Mouse (Mus musculus): ENCODE results near the gene Pds5b. TPM values are rescaled to one million over a fixed set of nuclear protein-coding genes. Genes with fewer than 3 reads are reported as not detected.

The Pds5b gene
- polyA plus RNA-seq, 1 experiment: 4.7 TPM

DNA sequence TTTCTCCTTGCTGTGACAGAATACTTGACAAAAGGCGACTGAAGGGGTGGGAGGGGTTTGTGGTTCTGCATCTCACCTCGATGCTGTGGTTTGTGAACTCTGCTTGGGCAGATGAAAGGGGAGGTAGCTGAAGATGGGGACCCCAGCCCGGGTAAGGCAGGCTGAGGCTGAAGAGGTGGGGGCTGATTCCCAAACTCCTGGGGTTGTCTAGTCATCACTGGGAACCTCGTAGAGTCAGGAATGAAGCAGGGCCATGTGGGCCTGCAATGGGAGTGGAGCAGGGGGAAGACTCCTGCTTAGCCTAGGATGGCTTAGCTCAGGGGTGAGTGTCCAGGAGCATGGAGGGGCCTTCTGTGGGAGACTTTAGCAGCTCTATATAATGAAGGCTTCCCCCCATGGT, 145.3 kb downstream of the Pds5b start:
- H3K4me3 ChIP-seq: no peak overlapping the region
- TF ChIP-seq MYOG (IDR thresholded peaks at IDR 0.05; ENCODE audit: control insufficient read depth in 1 of 3, insufficient read depth in 1 of 3, insufficient read length in 2 of 3, low read depth in 2 of 3) (no peak), POLR2A (IDR thresholded peaks at IDR 0.05; ENCODE audit: insufficient read length, low read depth) (no peak), MAX (IDR thresholded peaks at IDR 0.05; ENCODE audit: low read depth) (no peak), POLR2AphosphoS2 (IDR thresholded peaks at IDR 0.05; ENCODE audit: insufficient read length, low read depth) (no peak), TCF12 (IDR thresholded peaks at IDR 0.05; ENCODE audit: insufficient read depth, poor library complexity, severe bottlenecking) (no peak), USF1 (IDR thresholded peaks at IDR 0.05; ENCODE audit: low read depth) (no peak), MYOD1 (IDR thresholded peaks at IDR 0.05; ENCODE audit: control insufficient read depth in 1 of 3, insufficient read length in 2 of 3, low read depth in 2 of 3) (no peak), E2F4 (IDR thresholded peaks at IDR 0.05; ENCODE audit: insufficient read depth) (no peak), CEBPB (IDR thresholded peaks at IDR 0.05; ENCODE audit: insufficient read depth, poor library complexity, severe bottlenecking) (no peak), REST (IDR thresholded peaks at IDR 0.05; ENCODE audit: insufficient read depth, insufficient read length) (no peak), SRF (IDR thresholded peaks at IDR 0.05; ENCODE audit: control insufficient read depth, insufficient read length, low read depth) (no peak), TCF3 (IDR thresholded peaks at IDR 0.05; ENCODE audit: insufficient read length, low read depth) (no peak)
- no peak overlapping the region for H3ac ChIP-seq (ENCODE audit: control insufficient read depth, insufficient read length)
- H3K27me3 ChIP-seq (ENCODE audit: control insufficient read depth, insufficient read depth, insufficient read length): no peaks in the 10 kb centered on the region
- H3K4me2 ChIP-seq (ENCODE audit: low read depth): no peak overlapping the region
- no peaks in the 10 kb centered on the region for H3K79me2 ChIP-seq (ENCODE audit: control insufficient read depth, insufficient read depth)
- H3K36me3 ChIP-seq (ENCODE audit: control insufficient read depth, insufficient read depth): no peaks in the 10 kb centered on the region

DNA sequence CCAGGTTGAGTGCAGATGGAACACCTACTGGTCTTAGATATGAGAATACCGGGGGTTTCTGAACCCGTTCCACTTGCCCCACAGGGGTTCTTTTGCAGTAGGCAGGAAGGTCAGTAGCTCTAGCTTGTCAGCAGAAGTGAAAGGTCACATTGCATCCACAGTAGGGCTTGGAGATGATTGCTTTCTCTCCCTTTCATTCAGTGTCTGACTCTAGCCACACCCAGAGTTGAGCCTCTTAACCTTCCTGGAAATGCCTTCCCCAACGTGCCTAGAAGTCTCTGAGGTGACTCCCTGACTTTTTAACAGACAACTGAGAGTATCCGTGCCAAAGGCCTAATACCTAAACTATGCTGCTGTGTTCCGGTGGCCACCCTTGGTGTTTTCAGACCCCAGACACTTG, 146.0 kb downstream of the Pds5b start:
- no peaks in the 10 kb centered on the region for H3K36me3 ChIP-seq (ENCODE audit: control insufficient read depth, insufficient read depth)
- no peak overlapping the region for H3ac ChIP-seq (ENCODE audit: control insufficient read depth, insufficient read length)
- no peak for TF ChIP-seq POLR2AphosphoS2 (IDR thresholded peaks at IDR 0.05; ENCODE audit: insufficient read length, low read depth)
- TF ChIP-seq TCF12 (IDR thresholded peaks at IDR 0.05; ENCODE audit: insufficient read depth, poor library complexity, severe bottlenecking): no peak
- TF ChIP-seq MAX (IDR thresholded peaks at IDR 0.05; ENCODE audit: low read depth): no peak
- no peak for TF ChIP-seq MYOG (IDR thresholded peaks at IDR 0.05; ENCODE audit: control insufficient read depth in 1 of 3, insufficient read depth in 1 of 3, insufficient read length in 2 of 3, low read depth in 2 of 3)
- no peak for TF ChIP-seq E2F4 (IDR thresholded peaks at IDR 0.05; ENCODE audit: insufficient read depth)
- no peak for TF ChIP-seq CEBPB (IDR thresholded peaks at IDR 0.05; ENCODE audit: insufficient read depth, poor library complexity, severe bottlenecking)
- no peak for TF ChIP-seq SRF (IDR thresholded peaks at IDR 0.05; ENCODE audit: control insufficient read depth, insufficient read length, low read depth)
- no peak for TF ChIP-seq REST (IDR thresholded peaks at IDR 0.05; ENCODE audit: insufficient read depth, insufficient read length)
- TF ChIP-seq MYOD1 (IDR thresholded peaks at IDR 0.05; ENCODE audit: control insufficient read depth in 1 of 3, insufficient read length in 2 of 3, low read depth in 2 of 3): no peak
- no peak for TF ChIP-seq USF1 (IDR thresholded peaks at IDR 0.05; ENCODE audit: low read depth)
- no peak for TF ChIP-seq POLR2A (IDR thresholded peaks at IDR 0.05; ENCODE audit: insufficient read length, low read depth)
- no peak for TF ChIP-seq TCF3 (IDR thresholded peaks at IDR 0.05; ENCODE audit: insufficient read length, low read depth)
- H3K27me3 ChIP-seq (ENCODE audit: control insufficient read depth, insufficient read depth, insufficient read length): no peaks in the 10 kb centered on the region
- H3K4me2 ChIP-seq (ENCODE audit: low read depth): no peak overlapping the region
- no peak overlapping the region for H3K4me3 ChIP-seq
- H3K79me2 ChIP-seq (ENCODE audit: control insufficient read depth, insufficient read depth): no peaks in the 10 kb centered on the region

DNA sequence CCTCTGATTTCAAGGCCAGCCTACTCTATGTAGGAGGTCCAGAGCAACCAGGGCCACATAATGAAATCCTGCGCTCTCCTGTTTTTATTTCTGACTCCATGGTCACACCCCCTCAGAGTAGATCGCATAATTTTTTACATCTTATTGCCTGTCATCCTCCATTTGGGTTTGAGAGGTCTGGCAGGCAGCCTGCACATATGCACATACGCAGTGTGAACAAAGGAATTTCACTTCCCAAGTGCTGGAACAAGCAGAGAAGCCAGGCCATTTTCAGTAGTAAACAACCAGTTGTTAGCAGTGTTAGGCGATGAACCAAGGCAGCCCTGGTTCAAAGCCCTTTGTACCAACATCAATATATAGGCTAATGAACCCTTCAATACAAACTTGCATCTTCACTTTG, 147.6 kb downstream of the Pds5b start:
- Histone ChIP-seq H3ac (ENCODE audit: control insufficient read depth, insufficient read length) (no peak overlapping the region), H3K27me3 (ENCODE audit: control insufficient read depth, insufficient read depth, insufficient read length) (no peaks in the 10 kb centered on the region), H3K79me2 (ENCODE audit: control insufficient read depth, insufficient read depth) (no peaks in the 10 kb centered on the region), H3K4me3 (no peak overlapping the region), H3K4me2 (ENCODE audit: low read depth) (no peak overlapping the region), H3K36me3 (ENCODE audit: control insufficient read depth, insufficient read depth) (no peaks in the 10 kb centered on the region)
- no peak for TF ChIP-seq E2F4 (IDR thresholded peaks at IDR 0.05; ENCODE audit: insufficient read depth)

DNA sequence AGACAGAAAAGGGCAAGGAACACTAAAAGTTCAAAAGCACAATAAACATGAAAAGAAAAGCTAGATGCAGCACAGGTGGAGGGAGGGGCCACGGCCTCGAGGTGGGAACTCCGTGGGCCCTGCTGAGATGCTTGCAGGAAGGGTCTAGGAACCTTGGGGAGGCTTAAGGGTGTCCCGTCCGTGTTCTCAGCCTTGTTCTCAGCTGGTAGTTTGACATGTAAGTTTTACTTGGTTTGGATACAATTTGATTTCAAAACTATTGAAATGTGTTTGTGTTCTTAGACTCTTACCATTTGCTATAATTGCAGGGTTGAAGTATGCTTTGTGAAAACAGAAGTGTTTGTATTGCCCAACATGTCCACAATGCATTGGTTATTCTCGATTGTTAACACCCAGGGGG, 149.2 kb downstream of the Pds5b start:
- Histone ChIP-seq H3K4me2 (ENCODE audit: low read depth) (no peak overlapping the region), H3K36me3 (ENCODE audit: control insufficient read depth, insufficient read depth) (no peaks in the 10 kb centered on the region), H3ac (ENCODE audit: control insufficient read depth, insufficient read length) (no peak overlapping the region), H3K4me3 (no peak overlapping the region), H3K27me3 (ENCODE audit: control insufficient read depth, insufficient read depth, insufficient read length) (no peaks in the 10 kb centered on the region), H3K79me2 (ENCODE audit: control insufficient read depth, insufficient read depth) (no peaks in the 10 kb centered on the region)
- TF ChIP-seq MYOG (IDR thresholded peaks at IDR 0.05; ENCODE audit: control insufficient read depth in 1 of 3, insufficient read depth in 1 of 3, insufficient read length in 2 of 3, low read depth in 2 of 3) (no peak), POLR2A (IDR thresholded peaks at IDR 0.05; ENCODE audit: insufficient read length, low read depth) (no peak), TCF12 (IDR thresholded peaks at IDR 0.05; ENCODE audit: insufficient read depth, poor library complexity, severe bottlenecking) (no peak), MYOD1 (IDR thresholded peaks at IDR 0.05; ENCODE audit: control insufficient read depth in 1 of 3, insufficient read length in 2 of 3, low read depth in 2 of 3) (no peak)

DNA sequence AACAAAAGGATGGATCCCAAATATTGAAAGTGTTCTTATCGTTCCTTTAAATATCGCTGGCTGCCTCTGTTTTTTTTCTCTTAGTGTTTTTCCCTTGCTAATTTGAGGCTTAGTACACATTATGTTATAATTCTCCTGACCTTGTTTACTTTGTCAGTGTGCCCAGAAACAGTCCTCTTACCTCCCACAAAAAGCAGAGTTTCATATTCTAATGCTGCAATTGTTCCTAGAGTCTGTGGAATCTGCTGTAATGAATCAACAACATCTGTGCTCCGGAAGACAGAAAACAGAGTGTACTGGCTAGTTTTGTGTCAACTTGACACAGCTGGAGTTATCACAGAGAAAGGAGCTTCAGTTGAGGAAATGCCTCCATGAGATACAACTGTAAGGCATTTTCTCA, 149.8 kb downstream of the Pds5b start:
- H3K36me3 ChIP-seq (ENCODE audit: control insufficient read depth, insufficient read depth): no peaks in the 10 kb centered on the region
- H3K4me2 ChIP-seq (ENCODE audit: low read depth): no peak overlapping the region
- H3K79me2 ChIP-seq (ENCODE audit: control insufficient read depth, insufficient read depth): no peaks in the 10 kb centered on the region
- no peak overlapping the region for H3K4me3 ChIP-seq
- no peaks in the 10 kb centered on the region for H3K27me3 ChIP-seq (ENCODE audit: control insufficient read depth, insufficient read depth, insufficient read length)
- H3ac ChIP-seq (ENCODE audit: control insufficient read depth, insufficient read length): no peak overlapping the region
- no peak for TF ChIP-seq POLR2AphosphoS2 (IDR thresholded peaks at IDR 0.05; ENCODE audit: insufficient read length, low read depth)
- no peak for TF ChIP-seq USF1 (IDR thresholded peaks at IDR 0.05; ENCODE audit: low read depth)
- no peak for TF ChIP-seq TCF3 (IDR thresholded peaks at IDR 0.05; ENCODE audit: insufficient read length, low read depth)
- no peak for TF ChIP-seq E2F4 (IDR thresholded peaks at IDR 0.05; ENCODE audit: insufficient read depth)
- TF ChIP-seq MAX (IDR thresholded peaks at IDR 0.05; ENCODE audit: low read depth): no peak
- no peak for TF ChIP-seq POLR2A (IDR thresholded peaks at IDR 0.05; ENCODE audit: insufficient read length, low read depth)
- no peak for TF ChIP-seq CEBPB (IDR thresholded peaks at IDR 0.05; ENCODE audit: insufficient read depth, poor library complexity, severe bottlenecking)
- TF ChIP-seq MYOD1 (IDR thresholded peaks at IDR 0.05; ENCODE audit: control insufficient read depth in 1 of 3, insufficient read length in 2 of 3, low read depth in 2 of 3): no peak
- no peak for TF ChIP-seq MYOG (IDR thresholded peaks at IDR 0.05; ENCODE audit: control insufficient read depth in 1 of 3, insufficient read depth in 1 of 3, insufficient read length in 2 of 3, low read depth in 2 of 3)
- no peak for TF ChIP-seq TCF12 (IDR thresholded peaks at IDR 0.05; ENCODE audit: insufficient read depth, poor library complexity, severe bottlenecking)
- TF ChIP-seq SRF (IDR thresholded peaks at IDR 0.05; ENCODE audit: control insufficient read depth, insufficient read length, low read depth): no peak
